Mouse (Mus musculus) retina, postnatal 7 days (tissue): ENCODE results near the gene Dab1.

Experiments
- DNase-seq: peaks from one replicate; pipeline ENCODE4 v3.0.0-alpha.2; 2012; ENCODE audit warnings: low read depth, low spot score

The Dab1 gene

DNA sequence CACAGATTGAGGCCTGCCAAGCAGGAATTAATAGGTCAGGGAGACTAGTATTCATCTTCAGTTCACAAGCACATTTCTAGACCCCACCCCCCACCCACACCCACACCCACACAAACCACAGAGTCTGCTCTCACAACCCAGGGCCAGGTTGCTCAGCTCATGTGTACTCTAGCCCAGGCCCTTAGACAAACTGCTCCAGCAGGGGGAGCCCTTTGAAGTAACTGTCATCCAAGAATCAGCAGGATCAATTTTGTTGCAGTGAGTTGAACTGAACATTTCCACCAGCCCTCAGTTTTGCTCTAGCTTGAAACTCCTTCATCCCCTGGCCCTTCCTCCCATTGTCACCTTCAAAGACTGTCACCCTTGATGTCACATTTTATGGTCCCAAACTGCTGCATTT is 1046.4 kb downstream of the Dab1 start:
- peak; percentile 28 for DNase-seq

DNA sequence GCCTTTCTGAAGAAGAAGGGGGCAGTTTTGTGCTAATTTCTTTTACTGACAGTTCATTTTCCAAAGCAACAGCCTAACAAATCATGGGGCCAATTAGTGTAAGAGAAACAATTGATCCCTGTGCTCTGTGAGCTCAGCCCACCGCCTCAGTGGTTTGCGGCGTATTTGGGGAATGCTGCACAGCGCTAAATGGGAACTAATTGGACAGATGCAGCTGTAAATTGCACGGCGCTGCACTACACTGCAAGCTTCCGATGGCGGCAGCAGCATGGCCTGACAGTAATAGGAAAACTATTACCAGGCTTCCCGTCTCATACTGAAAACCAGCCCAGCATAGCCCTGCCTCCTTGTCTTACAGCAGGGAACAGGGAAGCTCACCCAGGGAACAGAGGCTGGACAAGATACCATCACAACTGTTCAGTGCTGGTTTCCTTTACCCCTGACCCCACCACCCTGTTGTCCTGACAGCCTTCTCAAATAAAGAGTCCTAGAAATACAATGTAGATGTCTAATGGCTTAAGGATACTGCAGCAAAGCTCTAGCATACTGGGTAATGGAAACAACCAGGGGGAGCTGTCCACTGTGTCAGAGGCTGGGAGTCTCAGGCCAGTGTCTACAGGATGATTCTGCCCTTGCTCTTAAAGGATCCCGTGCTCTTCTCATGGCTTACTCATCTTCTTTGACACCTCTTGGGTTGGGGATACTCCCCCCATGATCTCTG is 1047.8 kb downstream of the Dab1 start:
- DNase-seq: no peak

DNA sequence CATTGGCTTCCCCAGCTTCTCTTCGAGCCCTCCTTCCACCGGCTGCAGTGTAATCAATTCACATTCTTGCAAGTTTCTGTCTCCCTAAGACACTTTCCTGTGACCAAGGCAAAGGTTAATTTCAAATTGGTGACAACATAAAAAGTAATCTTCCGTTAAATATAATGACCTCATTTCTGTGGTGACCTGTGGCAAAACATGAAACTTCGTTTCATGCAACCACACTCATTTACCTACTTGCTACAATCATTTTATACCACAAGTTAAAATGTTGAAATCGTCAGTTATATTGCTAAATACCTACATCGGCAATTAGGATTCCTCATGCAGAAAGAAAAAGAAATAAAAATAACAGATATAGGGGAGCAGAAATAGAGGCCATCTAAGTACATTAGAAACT is 1048.9 kb downstream of the Dab1 start:
- no peak for DNase-seq

DNA sequence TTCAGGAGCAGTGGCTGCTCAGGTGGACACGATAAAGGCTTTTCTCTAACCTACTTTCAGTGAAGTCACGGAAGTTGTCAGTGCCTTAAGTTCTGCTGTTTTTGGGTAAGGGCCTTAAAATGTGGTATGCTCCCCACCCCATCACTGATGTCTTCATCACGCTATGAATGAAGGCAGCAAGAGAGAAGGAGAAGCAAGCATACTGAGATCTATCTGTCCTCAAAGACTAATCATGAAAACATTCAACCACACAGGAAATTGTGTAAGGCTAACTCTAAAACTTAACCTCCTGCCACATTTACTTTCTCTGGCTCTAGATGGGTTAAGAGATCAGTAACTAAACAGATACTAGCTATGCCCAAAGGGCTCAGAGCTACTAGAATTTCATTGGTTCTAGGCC is 1050.2 kb downstream of the Dab1 start:
- DNase-seq: no peak

DNA sequence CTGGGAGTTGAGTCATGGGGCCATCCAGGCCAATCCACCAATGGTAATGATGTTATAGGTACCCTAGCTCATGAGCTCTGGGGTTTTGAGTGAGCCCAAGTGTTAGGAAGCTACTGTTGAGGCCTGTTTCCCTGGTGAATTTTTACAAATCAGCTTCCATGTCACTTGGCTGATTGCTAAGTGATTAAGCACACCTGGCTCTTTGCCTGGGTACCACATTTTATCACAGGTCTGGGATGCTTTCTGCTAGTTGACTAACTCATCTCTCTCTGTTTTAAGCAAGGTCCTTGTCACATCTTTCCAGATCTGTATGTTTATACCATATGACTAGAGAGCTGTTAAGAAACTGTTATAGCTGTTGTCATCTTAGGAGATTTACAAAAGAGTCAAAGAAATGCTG is 1051.6 kb downstream of the Dab1 start:
- DNase-seq: no peak

DNA sequence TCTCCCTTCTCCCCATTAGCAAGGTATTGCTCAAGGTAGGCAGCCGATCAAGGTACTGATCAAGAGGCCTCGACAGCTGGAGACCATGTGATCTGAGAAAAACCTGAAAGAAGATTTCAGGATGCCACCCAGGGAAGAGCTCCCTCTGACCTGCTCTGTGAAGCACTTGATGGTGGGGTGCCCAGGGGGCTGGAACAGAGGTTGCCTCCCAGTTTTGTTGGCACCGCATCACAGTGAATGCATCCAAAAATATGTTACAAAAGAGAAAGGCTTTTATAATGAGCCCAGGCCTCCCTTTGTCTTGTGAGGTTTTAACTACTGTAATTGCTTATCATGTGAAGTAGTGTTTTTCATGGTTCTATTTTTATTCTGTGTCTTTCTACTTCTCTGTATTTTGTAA is 1054.2 kb downstream of the Dab1 start:
- DNase-seq: no peak

DNA sequence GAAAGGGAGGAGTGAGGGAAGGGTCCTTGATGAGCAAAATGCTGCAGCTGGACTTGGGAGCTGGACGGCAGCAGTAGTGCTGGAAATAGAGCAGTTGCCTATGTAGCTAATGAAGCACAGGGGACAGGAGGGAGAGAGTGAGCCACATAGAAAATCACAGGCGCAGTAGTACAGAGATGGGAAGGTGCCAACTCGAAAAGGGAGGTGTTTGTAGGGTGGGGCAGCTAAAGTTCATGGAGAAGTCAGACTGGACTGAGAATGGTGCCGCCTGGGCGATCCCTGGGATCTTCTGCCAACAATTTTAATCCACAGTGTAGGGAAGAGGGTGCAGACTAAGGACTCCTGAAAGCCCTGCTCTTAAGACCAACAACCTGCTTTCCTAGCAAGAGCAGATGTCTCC is 1055.5 kb downstream of the Dab1 start:
- no peak for DNase-seq

DNA sequence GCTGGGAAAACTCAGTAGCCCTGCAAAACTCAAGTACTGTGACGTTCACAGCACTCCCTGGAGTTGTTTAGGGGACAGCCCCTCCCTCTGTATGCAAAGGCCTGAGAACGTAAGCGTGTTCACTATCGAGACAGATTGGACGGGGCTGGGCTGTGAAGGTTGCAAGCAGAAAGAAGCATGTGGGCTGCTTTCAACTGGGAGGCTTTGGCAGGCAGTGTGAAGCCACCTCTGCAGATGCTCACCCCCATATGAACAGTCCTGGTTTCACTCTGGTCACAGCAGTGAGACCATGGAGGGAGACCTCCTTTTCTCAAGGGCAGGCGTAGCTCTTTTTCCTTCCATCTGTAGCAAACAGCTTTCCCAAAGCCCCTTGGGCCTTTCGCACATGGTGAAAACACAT is 1059.1 kb downstream of the Dab1 start:
- DNase-seq: no peak

DNA sequence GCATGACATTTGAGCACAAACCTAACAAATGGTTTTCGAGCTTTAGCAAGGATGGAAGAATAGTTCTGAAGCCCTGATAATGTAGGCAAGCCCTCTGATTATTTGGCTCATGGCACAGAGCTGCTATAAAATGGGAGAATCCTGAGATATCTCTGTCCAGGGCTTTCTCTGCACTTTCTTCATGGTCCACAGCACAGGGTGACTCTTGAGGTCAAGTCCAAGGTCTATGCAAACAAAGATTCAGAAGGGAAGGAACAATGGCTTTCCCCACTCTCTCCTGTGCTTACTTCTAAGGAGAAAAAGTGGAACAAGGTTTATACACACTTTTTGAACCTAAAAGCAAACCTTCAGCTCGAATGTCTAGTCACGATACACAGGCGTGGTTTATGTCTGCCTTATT is 1061.3 kb downstream of the Dab1 start:
- no peak for DNase-seq

DNA sequence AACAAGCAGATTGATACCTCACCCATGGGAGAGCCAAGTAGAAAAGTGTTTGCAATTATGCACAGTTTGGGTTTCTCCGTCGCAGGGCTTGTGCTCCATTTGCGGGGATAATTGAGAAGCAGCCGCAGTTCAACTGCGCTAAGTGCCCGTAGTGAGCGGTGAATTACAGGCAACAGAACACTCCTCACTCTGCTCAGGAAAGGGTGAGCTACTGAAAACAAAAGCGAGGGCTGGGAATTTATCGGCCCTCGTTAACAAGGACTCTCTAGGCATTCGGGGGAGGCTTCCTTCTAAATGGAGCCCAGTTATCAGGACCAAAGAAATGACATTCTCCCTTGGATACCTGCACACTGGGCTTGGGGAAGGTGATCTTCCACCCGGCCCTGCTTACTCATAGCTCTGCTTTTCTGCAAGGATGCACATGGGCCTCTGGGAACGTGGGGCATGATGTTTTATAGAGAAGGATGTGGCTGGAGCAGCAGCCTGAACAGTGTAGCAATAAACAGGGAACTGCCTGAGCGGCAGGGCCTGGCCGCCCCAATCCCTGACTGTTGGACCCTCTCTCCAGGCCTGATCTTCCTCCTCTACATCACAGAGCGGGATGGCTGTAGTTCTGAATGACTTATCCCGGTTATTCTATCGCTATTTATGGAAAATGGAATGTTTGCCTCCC is 1067.1 kb downstream of the Dab1 start:
- DNase-seq: no peak

DNA sequence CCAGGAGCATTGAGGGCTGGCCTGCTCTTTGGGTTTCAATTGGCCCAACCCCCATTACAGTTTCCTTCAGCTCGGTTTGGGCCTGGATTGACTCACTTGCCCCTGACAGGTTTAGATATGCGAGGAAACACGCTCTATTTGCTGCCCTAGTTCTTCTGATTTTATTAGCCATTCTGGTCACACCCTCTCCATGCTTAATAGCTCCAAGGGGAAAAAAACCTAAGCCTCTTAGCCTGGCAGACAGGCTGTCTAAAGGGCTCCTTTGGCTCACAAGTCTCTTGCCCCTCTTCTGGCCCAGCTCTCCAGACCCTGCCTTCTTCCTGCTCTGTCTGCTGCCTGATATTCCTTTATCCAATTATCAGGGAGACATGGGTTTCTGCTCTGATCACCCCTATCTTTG is 1069.9 kb downstream of the Dab1 start:
- peak; percentile 31 for DNase-seq

DNA sequence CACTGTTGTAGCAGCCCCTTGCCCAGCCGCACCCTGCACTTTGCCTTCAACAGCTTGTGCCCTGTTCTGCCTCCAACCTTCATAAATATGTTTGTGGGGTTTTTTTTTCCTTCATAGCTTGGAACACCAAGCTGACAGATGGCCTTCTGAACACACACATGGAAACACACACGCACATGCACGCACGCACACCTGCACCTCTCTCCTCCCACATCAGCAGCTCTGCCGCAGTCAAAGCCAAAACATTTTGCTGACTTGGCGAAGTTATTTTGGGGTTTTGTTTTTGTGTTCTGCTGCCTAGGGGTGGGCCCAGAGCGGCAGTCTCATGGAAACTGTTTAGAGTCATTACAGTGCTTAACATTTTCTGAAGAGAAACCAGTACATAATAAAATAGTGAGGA is 1071.9 kb downstream of the Dab1 start:
- no peak for DNase-seq

DNA sequence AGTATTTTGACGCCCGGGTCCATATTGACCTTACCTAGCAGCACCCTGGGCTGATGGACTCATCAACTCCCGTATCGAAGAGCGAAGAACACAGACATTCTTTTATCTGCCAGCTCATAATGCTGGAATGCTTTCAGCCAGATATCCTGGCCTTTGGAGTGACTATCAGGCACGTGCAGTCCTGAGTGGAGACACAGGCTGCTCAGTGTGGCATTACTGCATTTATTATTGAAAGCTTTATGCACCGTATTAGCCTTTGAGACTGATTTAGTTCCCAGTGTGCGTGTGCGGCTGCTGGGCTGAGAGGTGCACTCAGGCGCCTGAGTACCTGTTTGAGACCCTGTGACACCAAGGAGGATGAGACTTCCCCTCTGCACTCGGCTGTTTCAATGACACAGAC is 1075.0 kb downstream of the Dab1 start:
- no peak for DNase-seq

DNA sequence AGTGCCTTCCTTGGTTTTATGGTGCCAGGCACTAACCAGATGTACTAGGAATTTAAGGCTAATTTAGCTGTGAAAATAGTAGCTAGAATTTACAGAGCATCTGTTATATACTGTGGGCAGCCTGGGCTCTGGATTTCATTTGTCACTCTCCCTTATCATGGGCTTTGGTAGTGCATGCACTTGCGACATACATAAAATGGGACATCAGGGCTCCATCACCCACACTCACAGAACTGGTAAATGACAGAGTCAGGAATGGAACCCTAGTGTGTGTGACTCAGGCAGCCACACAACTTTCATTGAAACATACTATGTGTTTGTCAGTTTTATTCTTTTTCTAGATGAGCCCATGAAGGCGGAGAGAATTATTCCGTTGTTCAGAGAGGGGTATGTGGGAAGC is 1077.4 kb downstream of the Dab1 start:
- DNase-seq: no peak

DNA sequence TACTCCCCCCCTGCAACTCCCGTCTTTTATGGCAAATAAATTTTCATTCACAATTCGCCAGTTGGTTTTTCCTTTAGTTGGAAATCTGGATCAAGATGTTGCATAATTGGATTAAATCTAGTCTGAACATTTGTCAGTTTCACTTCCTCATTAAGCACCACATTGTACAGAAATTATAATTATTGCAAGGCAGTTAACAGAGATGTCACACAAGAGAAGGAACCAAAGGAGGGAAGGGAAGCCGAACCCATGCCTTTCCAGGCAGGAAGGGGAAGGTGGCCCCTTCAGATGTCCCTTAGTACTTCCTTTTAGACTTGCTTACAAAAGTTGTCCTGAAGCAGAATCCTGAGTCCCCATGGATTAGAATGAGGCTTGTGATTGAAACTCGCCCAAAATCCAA is 1078.5 kb downstream of the Dab1 start:
- no peak for DNase-seq

DNA sequence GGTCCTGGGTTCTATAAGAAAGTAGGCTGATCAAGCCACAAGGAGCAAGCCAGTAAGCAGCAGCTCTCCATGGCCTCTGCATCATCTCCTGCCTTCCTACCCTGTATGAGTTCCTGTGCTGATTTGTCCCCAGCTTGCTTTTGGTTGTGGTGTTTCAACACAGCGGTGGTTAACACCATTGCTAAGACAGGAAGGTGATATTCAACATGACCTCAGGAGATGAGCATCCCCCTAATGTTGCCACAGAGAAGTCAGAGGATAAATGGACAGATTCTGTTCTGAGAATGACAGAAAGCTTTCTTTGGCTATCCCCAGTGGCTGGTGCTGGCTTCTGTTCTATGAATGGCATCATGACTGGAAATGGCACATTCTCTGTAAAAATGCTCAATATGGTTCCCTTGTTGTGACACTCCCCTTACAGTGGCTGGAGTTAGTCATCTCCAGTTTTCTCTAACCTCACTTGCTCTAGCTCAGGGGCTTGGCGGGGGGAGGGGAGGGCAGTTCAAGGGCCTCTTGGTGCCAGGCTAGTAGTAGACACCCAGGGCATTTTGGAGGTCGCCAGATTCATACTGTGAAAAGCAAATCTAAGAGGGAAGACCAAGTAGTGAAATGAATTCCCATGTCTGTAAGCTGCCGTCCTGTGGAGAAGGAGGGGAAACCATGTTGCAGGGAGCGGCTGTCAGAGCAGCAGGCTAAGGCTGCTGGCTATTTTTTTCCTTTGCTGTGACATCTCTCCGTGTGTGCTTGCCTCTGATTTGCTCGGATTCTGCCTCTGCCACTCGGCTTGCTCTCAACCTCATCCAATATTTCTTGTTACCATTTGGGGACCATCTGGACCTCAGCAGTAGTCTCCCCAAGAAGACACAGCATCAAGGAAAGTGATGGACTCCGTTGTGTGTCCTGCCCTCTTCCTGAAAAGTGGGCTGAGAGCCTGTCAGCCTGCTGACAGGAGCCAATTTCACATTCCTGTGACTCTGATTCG is 1086.8 kb downstream of the Dab1 start:
- DNase-seq: no peak

DNA sequence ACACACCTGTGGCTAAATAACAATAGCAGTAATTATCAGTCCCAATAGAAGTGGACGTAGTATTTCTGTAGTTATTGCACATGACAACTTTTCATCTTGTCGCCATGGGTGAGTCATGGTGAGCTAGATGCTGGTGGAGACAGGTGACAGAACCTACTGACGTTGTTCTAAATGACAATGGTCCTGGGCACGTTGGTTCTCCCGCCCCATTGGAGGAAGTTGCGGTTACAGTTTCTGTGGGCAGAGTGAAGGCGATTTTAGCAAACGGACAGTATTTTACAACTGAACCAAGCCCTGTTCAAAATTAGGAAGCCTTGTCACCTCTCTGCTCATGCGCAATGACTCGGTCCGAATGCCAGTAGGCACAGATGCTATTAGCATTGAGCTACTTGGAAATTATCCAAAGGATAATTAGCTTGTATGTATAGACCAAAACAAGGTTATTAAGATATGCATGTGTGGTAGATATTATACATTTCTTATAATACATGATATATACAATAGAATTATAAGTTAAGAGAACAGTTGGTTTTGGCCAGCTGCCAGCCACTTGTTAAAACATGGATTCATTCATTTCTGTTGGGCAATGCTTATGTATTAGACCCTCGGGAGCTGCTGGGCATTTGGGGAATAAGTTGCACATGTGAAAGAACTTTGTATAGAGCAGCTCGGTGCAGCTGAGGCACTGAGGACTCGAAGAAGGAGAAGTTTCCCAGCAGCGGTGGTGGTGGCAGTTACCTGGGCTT is 1093.4 kb downstream of the Dab1 start:
- DNase-seq: no peak

DNA sequence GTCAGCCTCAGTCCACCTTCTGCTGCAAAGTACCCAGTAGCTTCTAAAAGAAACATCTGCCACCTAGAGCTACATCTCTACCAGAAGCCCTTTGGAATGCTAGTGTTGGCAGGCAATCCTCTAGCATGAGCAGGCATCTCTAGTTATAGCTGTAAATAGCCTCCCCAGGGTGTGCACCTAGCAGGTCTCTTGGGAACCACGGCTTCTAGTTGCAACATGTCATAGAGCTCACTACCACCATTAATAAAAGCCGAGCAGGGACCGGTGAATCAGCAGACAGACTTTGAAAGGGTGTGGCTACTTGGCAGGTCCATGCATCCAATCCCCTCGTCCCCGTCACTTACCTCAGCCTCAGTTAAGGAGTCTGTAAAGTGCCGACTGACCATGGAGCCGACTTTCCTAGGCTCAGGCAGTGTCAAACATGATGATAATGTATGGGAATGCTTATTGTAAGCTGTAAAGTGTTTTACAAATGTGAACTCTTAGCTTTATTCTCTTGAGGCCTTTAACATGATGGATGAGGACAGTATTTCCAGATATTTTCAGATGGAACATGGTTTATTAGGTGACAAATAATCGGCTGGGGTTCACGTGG is 1095.9 kb downstream of the Dab1 start:
- no peak for DNase-seq

DNA sequence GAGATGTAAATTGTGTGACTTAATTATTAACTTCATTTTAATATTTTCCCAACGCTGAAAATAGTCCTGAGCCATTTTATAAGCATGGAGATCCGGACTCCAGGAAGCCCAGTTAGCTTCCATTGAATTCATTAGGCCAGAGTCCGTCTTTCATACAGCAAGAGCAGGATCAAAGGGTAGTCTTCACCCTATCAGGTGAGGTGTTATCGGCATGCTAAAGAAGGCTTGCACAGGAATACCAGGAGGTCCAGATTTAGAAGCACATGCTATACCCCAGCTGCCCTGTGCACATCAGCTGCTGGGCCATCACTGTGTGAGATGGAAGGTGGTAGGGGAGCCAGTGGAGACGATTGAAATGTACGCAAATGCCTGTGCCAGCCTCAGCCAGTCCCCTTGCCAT is 1096.7 kb downstream of the Dab1 start:
- no peak for DNase-seq

DNA sequence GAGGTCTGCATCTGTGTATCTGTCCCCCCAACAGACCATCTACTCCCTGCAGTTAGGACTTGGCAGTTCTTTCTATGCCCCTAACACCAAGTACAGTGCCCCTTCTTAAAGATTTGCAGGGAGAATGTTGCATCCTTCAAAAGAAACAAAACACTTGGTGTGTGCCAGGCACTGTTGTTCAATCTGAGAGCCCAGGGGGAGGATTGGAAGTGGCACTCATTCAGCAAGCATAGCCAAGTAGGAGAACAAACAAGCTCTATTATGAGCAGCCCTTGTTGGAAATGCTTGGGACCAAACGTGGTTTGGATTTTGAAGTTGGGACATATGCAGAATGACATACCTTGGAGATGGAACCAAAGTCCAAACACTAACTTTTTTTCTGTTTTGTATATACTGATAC is 1097.3 kb downstream of the Dab1 start:
- DNase-seq: no peak
